8 mouse cellular contexts compared by ENCODE assay signal in genomic region chr11:96064521-96065214, GRCm38 (mm10). TPM values are rescaled to one million over a fixed set of nuclear protein-coding genes. Genes with fewer than 3 reads are reported as not detected.
DNase-seq lines count a peak whose midpoint lies in the region; ATAC-seq and TF ChIP-seq lines count a peak whose summit lies in the region.

No protein-coding gene starts in this region.

- ATAC-seq in forebrain, embryonic 15.5 days (replicated peaks): peak; percentile 44
- peak; percentile 59 for ATAC-seq in stomach, embryonic 15.5 days (ENCODE audit: insufficient read depth, low FRiP score, low read depth)

- TF ChIP-seq CTCF in cerebellum, adult 2 months (IDR thresholded peaks at IDR 0.05; ENCODE audit: borderline replicate concordance, insufficient read depth, low read depth, low read length): no peak

- peak overlapping the region; percentile 98 for H3K4me3 ChIP-seq in cerebellum, adult 2 months (replicated peaks; ENCODE audit: insufficient read depth, low read depth, low read length)
- peak overlapping the region; percentile 88 for H3K4me3 ChIP-seq in forebrain, embryonic 15.5 days
- peak overlapping the region; percentile 97 for H3K4me3 ChIP-seq in stomach, embryonic 15.5 days (replicated peaks)

- no peak for DNase-seq in cerebellum, adult 2 months
- DNase-seq in cerebellum, adult 11 months: no peak
- DNase-seq in T-cell, adult 2 months (ENCODE audit: low spot score): peak; percentile 49
- DNase-seq in kidney, postnatal 4 days: peak; percentile 53 to 68
- peak; percentile 50 for DNase-seq in mesoderm, embryonic 11.5 days (ENCODE audit: low read depth, low spot score)
- no peak for DNase-seq in gastrocnemius, adult 18-20 months (ENCODE audit: low spot score)

- WGBS in cerebellum, adult 2 months: under 1% methylated on average over 62 of the region's 64 CpGs
- 2% methylated on average over 40 of the region's 64 CpGs for WGBS in forebrain, embryonic 15.5 days
- 0% methylated on average over 45 of the region's 64 CpGs for WGBS in stomach, embryonic 15.5 days

- peak overlapping the region; percentile 96 for H3K9ac ChIP-seq in forebrain, embryonic 15.5 days (replicated peaks)
- peak overlapping the region; percentile 85 for H3K9ac ChIP-seq in stomach, embryonic 15.5 days

- no peaks in the 10 kb centered on the region for H3K9me3 ChIP-seq in forebrain, embryonic 15.5 days
- no peaks in the 10 kb centered on the region for H3K9me3 ChIP-seq in stomach, embryonic 15.5 days

- H3K4me2 ChIP-seq in forebrain, embryonic 15.5 days (replicated peaks): peak overlapping the region; percentile 92
- H3K4me2 ChIP-seq in stomach, embryonic 15.5 days: peak overlapping the region; percentile 57

- peaks cover 13% of the 10 kb centered on the region for H3K36me3 ChIP-seq in forebrain, embryonic 15.5 days
- peaks cover 9% of the 10 kb centered on the region for H3K36me3 ChIP-seq in stomach, embryonic 15.5 days

- no peaks in the 10 kb centered on the region for H3K27me3 ChIP-seq in cerebellum, adult 2 months (ENCODE audit: control insufficient read depth, insufficient read depth, low read length)
- no peaks in the 10 kb centered on the region for H3K27me3 ChIP-seq in forebrain, embryonic 15.5 days
- H3K27me3 ChIP-seq in stomach, embryonic 15.5 days (replicated peaks): no peaks in the 10 kb centered on the region

- no peaks in the 10 kb centered on the region; the same call in 1 of the 2 replicates for H3K4me1 ChIP-seq in cerebellum, adult 2 months (ENCODE audit: control insufficient read depth, insufficient read depth, low read length)
- peaks cover 28% of the 10 kb centered on the region for H3K4me1 ChIP-seq in forebrain, embryonic 15.5 days
- peaks cover 11% of the 10 kb centered on the region; the same call in 1 of the 2 replicates for H3K4me1 ChIP-seq in stomach, embryonic 15.5 days

- no peak for TF ChIP-seq POLR2A in cerebellum, adult 2 months (IDR thresholded peaks at IDR 0.05; ENCODE audit: borderline replicate concordance, insufficient read depth, low read length)

- H3K27ac ChIP-seq in cerebellum, adult 2 months (ENCODE audit: insufficient read depth, low read length): peak overlapping the region; percentile 76; the same call in 1 of the 2 replicates
- H3K27ac ChIP-seq in forebrain, embryonic 15.5 days (replicated peaks): peak overlapping the region; percentile 84
- peak overlapping the region; percentile 88 for H3K27ac ChIP-seq in stomach, embryonic 15.5 days

RNA-seq across cellular contexts. Expression of gene Ube2z, which starts 0.5 kb away (rescaled TPM):
- polyA plus RNA-seq in cerebellum, adult 2 months (2012; rRNA removed): 56.0 and 56.8 TPM in 2 replicates
- polyA plus RNA-seq in forebrain, embryonic 15.5 days (2015; fragmentation: Nextera tagmentation; extraction: Ambion mirVana): 35.1 and 37.2 TPM in 2 replicates
- 38.2 and 39.7 TPM in 2 replicates for polyA plus RNA-seq in stomach, embryonic 15.5 days (2015; fragmentation: Nextera tagmentation; extraction: Ambion mirVana)
- 10 to 100 TPM; 14.5 to 17.3 TPM for total RNA-seq in gastrocnemius, adult 18-20 months (2021)

RNA-seq across cellular contexts. Expression of gene Atp5g1, which starts 10.8 kb away (rescaled TPM):
- 696 and 758 TPM in 2 replicates for polyA plus RNA-seq in cerebellum, adult 2 months (2012; rRNA removed)
- polyA plus RNA-seq in forebrain, embryonic 15.5 days (2015; fragmentation: Nextera tagmentation; extraction: Ambion mirVana): 409 and 467 TPM in 2 replicates
- polyA plus RNA-seq in stomach, embryonic 15.5 days (2015; fragmentation: Nextera tagmentation; extraction: Ambion mirVana): 718 and 882 TPM in 2 replicates
- total RNA-seq in gastrocnemius, adult 18-20 months (2021): 1,000 to 10,000 TPM; 1,436 to 1,539 TPM

RNA-seq across cellular contexts. Expression of gene Snf8, which starts 30.0 kb away (rescaled TPM):
- polyA plus RNA-seq in cerebellum, adult 2 months (2012; rRNA removed): 75.0 and 83.5 TPM in 2 replicates
- 136 and 142 TPM in 2 replicates for polyA plus RNA-seq in forebrain, embryonic 15.5 days (2015; fragmentation: Nextera tagmentation; extraction: Ambion mirVana)
- polyA plus RNA-seq in stomach, embryonic 15.5 days (2015; fragmentation: Nextera tagmentation; extraction: Ambion mirVana): 87.6 and 98.6 TPM in 2 replicates
- 10 to 100 TPM; 33.4 to 35.7 TPM for total RNA-seq in gastrocnemius, adult 18-20 months (2021)

RNA-seq across cellular contexts. Expression of gene Gip, which starts 40.3 kb away (rescaled TPM):
- not detected in 2 replicates for polyA plus RNA-seq in cerebellum, adult 2 months (2012; rRNA removed)
- not detected in 2 replicates for polyA plus RNA-seq in forebrain, embryonic 15.5 days (2015; fragmentation: Nextera tagmentation; extraction: Ambion mirVana)
- 2.3 and 2.9 TPM in 2 replicates for polyA plus RNA-seq in stomach, embryonic 15.5 days (2015; fragmentation: Nextera tagmentation; extraction: Ambion mirVana)
- not detected for total RNA-seq in gastrocnemius, adult 18-20 months (2021)

RNA-seq across cellular contexts. Expression of gene Calcoco2, which starts 47.1 kb away (rescaled TPM):
- 0.08 TPM in 1 of 2 replicates, not detected in the other for polyA plus RNA-seq in cerebellum, adult 2 months (2012; rRNA removed)
- polyA plus RNA-seq in forebrain, embryonic 15.5 days (2015; fragmentation: Nextera tagmentation; extraction: Ambion mirVana): not detected in 2 replicates
- polyA plus RNA-seq in stomach, embryonic 15.5 days (2015; fragmentation: Nextera tagmentation; extraction: Ambion mirVana): 0.13 and 0.18 TPM in 2 replicates
- not detected for total RNA-seq in gastrocnemius, adult 18-20 months (2021)

Comparison
In these comparisons a context has a peak if more than half of its experiments do, and no peak if none do; other contexts are left out.
1. DNase-seq: peak in T-cell, adult 2 months (single experiment), kidney, postnatal 4 days (2 of 2) and mesoderm, embryonic 11.5 days (single experiment); none in cerebellum, adult 2 months (0 of 2), cerebellum, adult 11 months (single experiment) and gastrocnemius, adult 18-20 months (single experiment).
2. Peak in every context shown above with its lines, with median percentiles within 50 percentile points of each other: H3K27ac ChIP-seq and H3K4me3 ChIP-seq.